Mouse (Mus musculus): ENCODE measurements around the gene Pdzd2.

- TF ChIP-seq CTCF (IDR thresholded peaks at IDR 0.05; ENCODE audit: borderline replicate concordance, insufficient read depth, low read length) (no peak), POLR2A (IDR thresholded peaks at IDR 0.05; ENCODE audit: low read depth, low read length) (no peak)
Measured at GRCm38 (mm10) chr15:12577715-12578114, 162.0 kb downstream of the Pdzd2 start.

Measured in embryonic fibroblast, embryonic 13.5 days (primary cell).